Mouse (Mus musculus) liver, embryonic 11.5 days (tissue): ENCODE data around the gene Meox1. TPM values are rescaled to one million over a fixed set of nuclear protein-coding genes. Genes with fewer than 3 reads are reported as not detected.
A peak's percentile ranks its signal among the peaks of the same experiment; 100 is the strongest.

Experiments
- ATAC-seq: fragments of 200-750 bp; cut with Nextera tagmentation; replicated peaks from 2 replicates; pipeline ENCODE4 v1.8.0; 2017; ENCODE audit warnings: moderate number of reproducible peaks, mild to moderate bottlenecking, moderate TSS enrichment, moderate library complexity; ENCODE audit not compliant: low FRiP score
- DNase-seq: peaks from one replicate; pipeline ENCODE4 v3.0.0-alpha.2; 2017; ENCODE audit warnings: low spot score
- H3K27ac ChIP-seq: fragments of 300-500 bp; sonication (generic); 2 replicates; pipeline ENCODE4 v1.5.1; 2014; ENCODE audit warnings: mild to moderate bottlenecking, low read depth, low read length, control low read depth
- H3K27me3 ChIP-seq: fragments of 300-500 bp; sonication (generic); replicated peaks from 2 replicates; pipeline ENCODE4 v1.6.1; 2014; ENCODE audit warnings: low read length, mixed read lengths; ENCODE audit not compliant: control insufficient read depth, insufficient read depth
- H3K36me3 ChIP-seq: fragments of 300-500 bp; sonication (generic); 2 replicates; pipeline ENCODE4 v1.6.1; 2014; ENCODE audit warnings: mild to moderate bottlenecking, low read length, moderate library complexity, mixed read lengths; ENCODE audit not compliant: control insufficient read depth, insufficient read depth
- H3K4me1 ChIP-seq: fragments of 300-500 bp; sonication (generic); replicated peaks from 2 replicates; pipeline ENCODE4 v1.6.1; 2014; ENCODE audit warnings: low read length, mixed read lengths; ENCODE audit not compliant: control insufficient read depth, insufficient read depth
- H3K4me2 ChIP-seq: fragments of 300-500 bp; sonication (generic); 2 replicates; pipeline ENCODE4 v1.6.1; 2014; ENCODE audit warnings: mild to moderate bottlenecking, control low read depth, moderate library complexity
- H3K4me3 ChIP-seq: fragments of 300-500 bp; sonication (generic); 2 replicates; pipeline ENCODE4 v1.5.1; 2014; ENCODE audit warnings: low read depth, low read length, control low read depth
- H3K9ac ChIP-seq: fragments of 300-500 bp; sonication (generic); 2 replicates; pipeline ENCODE4 v1.6.1; 2014; ENCODE audit warnings: low read depth, low read length, control low read depth
- H3K9me3 ChIP-seq: fragments of 300-500 bp; sonication (generic); 2 replicates; pipeline ENCODE4 v1.6.1; 2016; ENCODE audit warnings: low read length, inconsistent platforms, mixed read lengths; ENCODE audit not compliant: control insufficient read depth
- WGBS: fragments of 180-500 bp; shearing (Covaris S2); extraction: QIAGEN DNeasy Blood & Tissue Kit; methylation state at CpG from one replicate; pipeline ENCODE4 v1.1.7; 2014; 5-methylcytosine and 5-hydroxymethylcytosine counted together
- polyA plus RNA-seq: library from polyadenylated mRNA; unstranded; fragments of >200 nt; fragmentation: Nextera tagmentation; extraction: Ambion mirVana; gene quantifications from 2 replicates; pipeline ENCODE4 v1.2.1, GENCODE M21; 2014

Gene Meox1
- polyA plus RNA-seq, 1 experiment from 2014 or later = 2.8 TPM

DNA sequence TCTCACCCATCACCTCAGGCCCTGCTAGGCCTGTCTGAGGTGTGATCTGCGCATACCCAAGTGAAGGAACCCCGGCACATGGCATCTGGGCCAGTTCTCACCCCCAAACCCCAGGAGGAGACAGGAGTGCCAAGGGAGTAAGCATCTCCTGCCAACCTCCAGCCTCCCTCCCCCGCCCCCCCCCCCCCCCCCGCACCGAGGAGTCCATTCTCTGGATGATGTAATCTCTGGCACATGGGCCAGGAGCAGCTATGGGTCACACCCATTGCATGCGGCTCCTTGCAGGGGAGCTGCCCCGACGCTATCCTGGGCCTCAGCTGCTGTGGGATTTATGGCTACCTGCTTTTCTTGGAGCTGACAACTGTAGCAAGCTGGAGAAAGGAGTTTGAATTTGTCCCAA, 54.7 kb downstream of the Meox1 start:
- ATAC-seq = no peak
- Histone ChIP-seq H3K4me2 (no peak overlapping the region), H3K9me3 (0 out of 2 replicates have a peak, but pooled peaks cover 2% of the 10 kb centered on the region), H3K36me3 (no peaks in the 10 kb centered on the region), H3K4me3 (no peak overlapping the region), H3K4me1 (no peaks in the 10 kb centered on the region), H3K9ac (no peak overlapping the region), H3K27ac (no peak overlapping the region), H3K27me3 (no peaks in the 10 kb centered on the region)
- no peak for DNase-seq
- 54% methylated on average over 6 of the region's 8 CpGs for WGBS

- H3K4me3 ChIP-seq = no peak overlapping the region
- ATAC-seq (no peak), DNase-seq (no peak)
- no peaks in the 10 kb centered on the region for H3K27me3 ChIP-seq
- H3K4me2 ChIP-seq = no peak overlapping the region
- H3K27ac ChIP-seq = no peak overlapping the region
- no peak overlapping the region for H3K9ac ChIP-seq
- H3K9me3 ChIP-seq = no peaks in the 10 kb centered on the region
- H3K36me3 ChIP-seq = no peaks in the 10 kb centered on the region
- H3K4me1 ChIP-seq = no peaks in the 10 kb centered on the region
- 60% methylated on average over 7 of the region's 7 CpGs for WGBS
These were observed 62.2 kb downstream of the Meox1 start for GRCm38 (mm10) chr11:101832001-101832400.

- Histone ChIP-seq H3K36me3 (no peaks in the 10 kb centered on the region), H3K4me1 (no peaks in the 10 kb centered on the region), H3K9me3 (no peaks in the 10 kb centered on the region), H3K9ac (no peak overlapping the region), H3K4me2 (no peak overlapping the region), H3K27ac (no peak overlapping the region), H3K27me3 (no peaks in the 10 kb centered on the region), H3K4me3 (no peak overlapping the region)
- WGBS = 63% methylated on average over 8 of the region's 8 CpGs
- no peak for DNase-seq
- ATAC-seq = no peak
These were observed 63.6 kb downstream of the Meox1 start for GRCm38 (mm10) chr11:101830616-101831015.

DNA sequence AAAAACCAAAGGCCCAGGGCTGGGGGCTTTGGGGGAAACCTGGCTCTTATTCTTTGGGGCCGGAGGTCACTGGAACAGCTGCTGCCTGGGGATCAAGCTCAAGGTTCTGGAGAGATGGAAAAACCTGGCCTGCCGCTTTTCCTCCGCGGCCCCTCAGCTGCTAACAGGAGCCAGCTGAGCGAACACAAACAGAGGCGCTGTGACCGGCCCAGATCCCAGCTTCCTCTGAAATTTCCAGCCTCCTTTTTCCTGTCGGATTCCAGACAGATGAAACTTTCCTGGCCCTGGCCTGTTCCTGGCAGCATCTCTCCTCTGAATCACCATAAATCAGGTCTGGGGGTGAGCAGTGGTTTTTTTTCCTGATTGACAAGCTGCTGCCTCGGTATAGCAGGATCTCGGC, 64.1 kb downstream of the Meox1 start:
- peak overlapping the region; percentile 41 for H3K27ac ChIP-seq
- no peaks in the 10 kb centered on the region for H3K4me1 ChIP-seq
- no peak overlapping the region for H3K9ac ChIP-seq
- WGBS = 32% methylated on average over 10 of the region's 10 CpGs
- no peak overlapping the region for H3K4me3 ChIP-seq
- DNase-seq (no peak), ATAC-seq (no peak)
- no peaks in the 10 kb centered on the region for H3K9me3 ChIP-seq
- 0 out of 2 replicates have a peak overlapping the region, but pooled peaks have one; percentile 5 for H3K4me2 ChIP-seq
- H3K36me3 ChIP-seq = no peaks in the 10 kb centered on the region
- H3K27me3 ChIP-seq = no peaks in the 10 kb centered on the region

DNA sequence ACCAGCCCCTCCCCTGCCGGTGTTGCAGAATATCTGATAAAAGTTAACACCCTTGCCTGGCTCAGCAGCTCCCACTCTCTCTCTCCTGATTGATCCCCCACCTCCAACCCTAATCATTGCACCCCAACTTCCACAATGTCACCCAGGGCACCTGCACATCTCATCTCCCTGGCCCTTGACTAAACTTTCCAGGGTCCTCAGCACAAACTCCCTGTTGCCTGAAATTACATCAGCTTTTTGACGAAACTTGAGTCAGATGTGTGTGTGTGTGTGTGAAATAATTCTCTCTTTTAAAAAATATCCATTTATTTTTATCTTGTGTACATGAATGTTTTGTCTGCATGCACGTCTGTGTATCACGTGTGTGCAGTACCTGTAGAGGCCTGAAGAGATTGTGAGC, 65.5 kb downstream of the Meox1 start:
- 77% methylated on average over 4 of the region's 4 CpGs for WGBS
- Histone ChIP-seq H3K27me3 (no peaks in the 10 kb centered on the region), H3K27ac (no peak overlapping the region), H3K4me3 (no peak overlapping the region), H3K4me1 (no peaks in the 10 kb centered on the region), H3K9ac (no peak overlapping the region), H3K36me3 (no peaks in the 10 kb centered on the region), H3K9me3 (no peaks in the 10 kb centered on the region), H3K4me2 (no peak overlapping the region)
- ATAC-seq (no peak), DNase-seq (no peak)

Other genes with a start within 250 kb of the Meox1 start
- gene Arl4d, start 228.8 kb downstream of the Meox1 start, polyA plus RNA-seq = 3.6 and 3.9 TPM in 2 replicates
- 37.6 and 38.8 TPM in 2 replicates for gene Dhx8, start 161.5 kb downstream of the Meox1 start, polyA plus RNA-seq
- 3.3 and 3.9 TPM in 2 replicates for gene Etv4, start 109.0 kb downstream of the Meox1 start, polyA plus RNA-seq
- gene Sost, start 72.6 kb upstream of the Meox1 start, polyA plus RNA-seq = not detected in 2 replicates
- gene Cfap97d1, start 89.9 kb upstream of the Meox1 start, polyA plus RNA-seq = not detected in 2 replicates
- 20.5 and 21.2 TPM in 2 replicates for gene Dusp3, start 92.6 kb upstream of the Meox1 start, polyA plus RNA-seq
- 2.6 and 3.2 TPM in 2 replicates for gene Mpp3, start 134.1 kb upstream of the Meox1 start, polyA plus RNA-seq
- gene Cd300lg, start 147.1 kb upstream of the Meox1 start, polyA plus RNA-seq = 0.27 and 0.66 TPM in 2 replicates
- gene Mpp2, start 194.1 kb upstream of the Meox1 start, polyA plus RNA-seq = 12.1 and 12.8 TPM in 2 replicates
- not detected in 2 replicates for gene Ppy, start 206.9 kb upstream of the Meox1 start, polyA plus RNA-seq
- 1.0 and 2.4 TPM in 2 replicates for gene Pyy, start 213.5 kb upstream of the Meox1 start, polyA plus RNA-seq